Comparison of ENCODE assay signal across 8 mouse cellular contexts in genomic region chr13:23740256-23740840, GRCm38 (mm10). TPM values are rescaled to one million over a fixed set of nuclear protein-coding genes. Genes with fewer than 3 reads are reported as not detected.
DNase-seq lines count a peak whose midpoint lies in the region; ATAC-seq and TF ChIP-seq lines count a peak whose summit lies in the region.

No protein-coding gene starts in this region.

- TF ChIP-seq CTCF in liver, adult 2 months (IDR thresholded peaks at IDR 0.05; ENCODE audit: low read depth, low read length) = no peak

- no peak for TF ChIP-seq POLR2A in liver, adult 2 months (IDR thresholded peaks at IDR 0.05; ENCODE audit: extremely low read depth, insufficient read depth, low read length)

- peak overlapping the region; percentile 65; the same call in 1 of the 2 replicates for H3K27ac ChIP-seq in liver, adult 2 months (replicated peaks; ENCODE audit: insufficient read depth, low read depth, low read length)
- H3K27ac ChIP-seq in embryonic facial prominence, embryonic 10.5 days (replicated peaks) = peak overlapping the region; percentile 96
- H3K27ac ChIP-seq in intestine, embryonic 14.5 days (ENCODE audit: low read depth) = peak overlapping the region; percentile 97
- H3K27ac ChIP-seq in neural tube, embryonic 14.5 days (ENCODE audit: low read depth, low read length) = peak overlapping the region; percentile 70; the same call in 1 of the 2 replicates

- H3K4me2 ChIP-seq in intestine, embryonic 14.5 days (ENCODE audit: low read length) = peak overlapping the region; percentile 62
- H3K4me2 ChIP-seq in neural tube, embryonic 14.5 days (ENCODE audit: low read depth, low read length) = peak overlapping the region; percentile 97

- peak overlapping the region; percentile 63 for H3K4me3 ChIP-seq in liver, adult 2 months (ENCODE audit: insufficient read depth, low read depth, low read length)
- H3K4me3 ChIP-seq in embryonic facial prominence, embryonic 10.5 days = peak overlapping the region; percentile 71
- H3K4me3 ChIP-seq in intestine, embryonic 14.5 days (ENCODE audit: low read depth, low read length) = peak overlapping the region; percentile 49
- peak overlapping the region; percentile 50 for H3K4me3 ChIP-seq in neural tube, embryonic 14.5 days (ENCODE audit: low read depth, low read length)

- DNase-seq in liver, adult 2 months (ENCODE audit: extremely low read depth, low read depth, low spot score) = no peak
- DNase-seq in liver = no peak
- DNase-seq in embryonic facial prominence, embryonic 10.5 days (ENCODE audit: low spot score) = no peak
- no peak for DNase-seq in intestine, embryonic 14.5 days (ENCODE audit: low spot score)
- no peak for DNase-seq in layer of hippocampus, adult 9-11 months
- DNase-seq in spleen, postnatal 14 days (ENCODE audit: low spot score in 2 of 2) = no peak

- WGBS in liver, adult 2 months = 19% methylated on average over 13 of the region's 13 CpGs
- WGBS in embryonic facial prominence, embryonic 10.5 days = 36% methylated on average over 13 of the region's 13 CpGs
- WGBS in intestine, embryonic 14.5 days = 27% methylated on average over 13 of the region's 13 CpGs
- WGBS in neural tube, embryonic 14.5 days = 32% methylated on average over 13 of the region's 13 CpGs

- no peaks in the 10 kb centered on the region for H3K9me3 ChIP-seq in embryonic facial prominence, embryonic 10.5 days
- no peaks in the 10 kb centered on the region for H3K9me3 ChIP-seq in intestine, embryonic 14.5 days (ENCODE audit: control insufficient read depth, low read length)
- H3K9me3 ChIP-seq in neural tube, embryonic 14.5 days (ENCODE audit: control insufficient read depth, low read length) = no peaks in the 10 kb centered on the region

- no peaks in the 10 kb centered on the region for H3K79me2 ChIP-seq in liver, adult 2 months (ENCODE audit: control insufficient read depth, insufficient read depth, low read length)

- no peak for ATAC-seq in intestine, embryonic 14.5 days (replicated peaks; ENCODE audit: low FRiP score, low TSS enrichment, low read depth)
- ATAC-seq in neural tube, embryonic 14.5 days (ENCODE audit: low read depth) = no peak
- no peak for ATAC-seq in CD4-positive, CD25-positive, alpha-beta regulatory T cell, adult 4 months

- H3K27me3 ChIP-seq in liver, adult 2 months (ENCODE audit: control insufficient read depth, insufficient read depth, low read length) = no peaks in the 10 kb centered on the region
- H3K27me3 ChIP-seq in embryonic facial prominence, embryonic 10.5 days (replicated peaks; ENCODE audit: low read depth, poor library complexity, severe bottlenecking) = no peaks in the 10 kb centered on the region
- no peaks in the 10 kb centered on the region for H3K27me3 ChIP-seq in intestine, embryonic 14.5 days (replicated peaks; ENCODE audit: control insufficient read depth, insufficient read depth, low read length)
- no peaks in the 10 kb centered on the region for H3K27me3 ChIP-seq in neural tube, embryonic 14.5 days (ENCODE audit: control insufficient read depth, insufficient read depth, low read length)

- H3K9ac ChIP-seq in liver, adult 2 months (ENCODE audit: low read depth, low read length) = peak overlapping the region; percentile 57
- H3K9ac ChIP-seq in intestine, embryonic 14.5 days (ENCODE audit: low read length) = peak overlapping the region; percentile 81
- H3K9ac ChIP-seq in neural tube, embryonic 14.5 days (replicated peaks; ENCODE audit: low read depth, low read length) = peak overlapping the region; percentile 43; the same call in 1 of the 2 replicates

- H3K4me1 ChIP-seq in liver, adult 2 months (ENCODE audit: control insufficient read depth, insufficient read depth, low read length) = peaks cover 8% of the 10 kb centered on the region; the same call in 1 of the 2 replicates
- peaks cover 28% of the 10 kb centered on the region for H3K4me1 ChIP-seq in embryonic facial prominence, embryonic 10.5 days
- peaks cover 20% of the 10 kb centered on the region for H3K4me1 ChIP-seq in intestine, embryonic 14.5 days (replicated peaks; ENCODE audit: control insufficient read depth, insufficient read depth, low read length)
- peaks cover 8% of the 10 kb centered on the region; the same call in 1 of the 2 replicates for H3K4me1 ChIP-seq in neural tube, embryonic 14.5 days (ENCODE audit: control insufficient read depth, insufficient read depth, low read length)

- no peaks in the 10 kb centered on the region for H3K36me3 ChIP-seq in liver, adult 2 months (ENCODE audit: control insufficient read depth, insufficient read depth, low read length)
- no peaks in the 10 kb centered on the region for H3K36me3 ChIP-seq in embryonic facial prominence, embryonic 10.5 days (replicated peaks)
- no peaks in the 10 kb centered on the region for H3K36me3 ChIP-seq in intestine, embryonic 14.5 days (ENCODE audit: control insufficient read depth, insufficient read depth, low read length)
- H3K36me3 ChIP-seq in neural tube, embryonic 14.5 days (ENCODE audit: control insufficient read depth, insufficient read depth, low read length) = no peaks in the 10 kb centered on the region

RNA-seq across cellular contexts. Expression of gene Hist1h1c, which starts 1.7 kb away (rescaled TPM):
- 43.6 and 68.1 TPM in 2 replicates for total RNA-seq in liver, adult 2 months (2014; rRNA removed)
- 20.9 and 31.6 TPM in 2 replicates for polyA plus RNA-seq in liver, adult 2 months (2012; rRNA removed)
- 9.1 and 9.2 TPM in 2 replicates for polyA plus RNA-seq in embryonic facial prominence, embryonic 10.5 days (2016; fragmentation: Nextera tagmentation; extraction: Ambion mirVana)
- polyA plus RNA-seq in intestine, embryonic 14.5 days (2014; fragmentation: Nextera tagmentation; extraction: Ambion mirVana) = 24.4 and 30.8 TPM in 2 replicates
- polyA plus RNA-seq in neural tube, embryonic 14.5 days (2014; fragmentation: Nextera tagmentation; extraction: Ambion mirVana) = 5.3 and 8.4 TPM in 2 replicates
- polyA plus RNA-seq in CD4-positive, CD25-positive, alpha-beta regulatory T cell, adult 4 months (2017; shearing (Covaris generic)) = 10 to 100 TPM in 1 of 2 experiments, 1 to 10 TPM in 1; 8.9 to 10.5 TPM

RNA-seq across cellular contexts. Expression of gene Hist1h3c, which starts 5.1 kb away (rescaled TPM):
- 8.0 and 24.1 TPM in 2 replicates for total RNA-seq in liver, adult 2 months (2014; rRNA removed)
- 0.20 and 0.27 TPM in 2 replicates for polyA plus RNA-seq in liver, adult 2 months (2012; rRNA removed)
- 8.6 and 10.0 TPM in 2 replicates for polyA plus RNA-seq in embryonic facial prominence, embryonic 10.5 days (2016; fragmentation: Nextera tagmentation; extraction: Ambion mirVana)
- polyA plus RNA-seq in intestine, embryonic 14.5 days (2014; fragmentation: Nextera tagmentation; extraction: Ambion mirVana) = 6.9 and 7.9 TPM in 2 replicates
- polyA plus RNA-seq in neural tube, embryonic 14.5 days (2014; fragmentation: Nextera tagmentation; extraction: Ambion mirVana) = not detected in 2 replicates
- polyA plus RNA-seq in CD4-positive, CD25-positive, alpha-beta regulatory T cell, adult 4 months (2017; shearing (Covaris generic)) = 1 to 10 TPM in 1 of 2 experiments, not detected in 1; 1.3 TPM

RNA-seq across cellular contexts. Expression of gene Hist1h2bb, which starts 6.2 kb away (rescaled TPM):
- total RNA-seq in liver, adult 2 months (2014; rRNA removed) = 41.9 and 75.6 TPM in 2 replicates
- 0.41 and 0.55 TPM in 2 replicates for polyA plus RNA-seq in liver, adult 2 months (2012; rRNA removed)
- 1.9 and 2.9 TPM in 2 replicates for polyA plus RNA-seq in embryonic facial prominence, embryonic 10.5 days (2016; fragmentation: Nextera tagmentation; extraction: Ambion mirVana)
- 2.5 and 5.0 TPM in 2 replicates for polyA plus RNA-seq in intestine, embryonic 14.5 days (2014; fragmentation: Nextera tagmentation; extraction: Ambion mirVana)
- polyA plus RNA-seq in neural tube, embryonic 14.5 days (2014; fragmentation: Nextera tagmentation; extraction: Ambion mirVana) = not detected in 2 replicates
- 1 to 10 TPM in 1 of 2 experiments, not detected in 1; 2.9 TPM for polyA plus RNA-seq in CD4-positive, CD25-positive, alpha-beta regulatory T cell, adult 4 months (2017; shearing (Covaris generic))

RNA-seq across cellular contexts. Expression of gene Hist1h2ab, which starts 10.6 kb away (rescaled TPM):
- total RNA-seq in liver, adult 2 months (2014; rRNA removed) = 19.4 and 55.8 TPM in 2 replicates
- polyA plus RNA-seq in liver, adult 2 months (2012; rRNA removed) = 0.45 and 1.0 TPM in 2 replicates
- polyA plus RNA-seq in embryonic facial prominence, embryonic 10.5 days (2016; fragmentation: Nextera tagmentation; extraction: Ambion mirVana) = 39.1 and 43.8 TPM in 2 replicates
- 49.6 and 49.8 TPM in 2 replicates for polyA plus RNA-seq in intestine, embryonic 14.5 days (2014; fragmentation: Nextera tagmentation; extraction: Ambion mirVana)
- 3.5 and 4.0 TPM in 2 replicates for polyA plus RNA-seq in neural tube, embryonic 14.5 days (2014; fragmentation: Nextera tagmentation; extraction: Ambion mirVana)
- 1 to 10 TPM; 2.8 to 8.2 TPM for polyA plus RNA-seq in CD4-positive, CD25-positive, alpha-beta regulatory T cell, adult 4 months (2017; shearing (Covaris generic))

RNA-seq across cellular contexts. Expression of gene Hist1h3b, which starts 11.7 kb away (rescaled TPM):
- 15.2 and 31.1 TPM in 2 replicates for total RNA-seq in liver, adult 2 months (2014; rRNA removed)
- 0.23 and 0.58 TPM in 2 replicates for polyA plus RNA-seq in liver, adult 2 months (2012; rRNA removed)
- 9.5 and 10.3 TPM in 2 replicates for polyA plus RNA-seq in embryonic facial prominence, embryonic 10.5 days (2016; fragmentation: Nextera tagmentation; extraction: Ambion mirVana)
- polyA plus RNA-seq in intestine, embryonic 14.5 days (2014; fragmentation: Nextera tagmentation; extraction: Ambion mirVana) = 13.9 and 15.5 TPM in 2 replicates
- 0.51 and 1.3 TPM in 2 replicates for polyA plus RNA-seq in neural tube, embryonic 14.5 days (2014; fragmentation: Nextera tagmentation; extraction: Ambion mirVana)
- not detected for polyA plus RNA-seq in CD4-positive, CD25-positive, alpha-beta regulatory T cell, adult 4 months (2017; shearing (Covaris generic))
